Mouse (Mus musculus) Muller cell, postnatal 12 days (primary cell): Measurements from ENCODE around the gene Hps1.
"Not testable (repeated sequence)": the region's sequence is repeated elsewhere in the genome, so short reads cannot be mapped to it uniquely, and the experiment has no call there.

Source experiments
- DNase-seq: peaks from one replicate; pipeline ENCODE4 v3.0.0-alpha.2; 2015; ENCODE audit errors: inconsistent ontology term

The Hps1 gene

DNA sequence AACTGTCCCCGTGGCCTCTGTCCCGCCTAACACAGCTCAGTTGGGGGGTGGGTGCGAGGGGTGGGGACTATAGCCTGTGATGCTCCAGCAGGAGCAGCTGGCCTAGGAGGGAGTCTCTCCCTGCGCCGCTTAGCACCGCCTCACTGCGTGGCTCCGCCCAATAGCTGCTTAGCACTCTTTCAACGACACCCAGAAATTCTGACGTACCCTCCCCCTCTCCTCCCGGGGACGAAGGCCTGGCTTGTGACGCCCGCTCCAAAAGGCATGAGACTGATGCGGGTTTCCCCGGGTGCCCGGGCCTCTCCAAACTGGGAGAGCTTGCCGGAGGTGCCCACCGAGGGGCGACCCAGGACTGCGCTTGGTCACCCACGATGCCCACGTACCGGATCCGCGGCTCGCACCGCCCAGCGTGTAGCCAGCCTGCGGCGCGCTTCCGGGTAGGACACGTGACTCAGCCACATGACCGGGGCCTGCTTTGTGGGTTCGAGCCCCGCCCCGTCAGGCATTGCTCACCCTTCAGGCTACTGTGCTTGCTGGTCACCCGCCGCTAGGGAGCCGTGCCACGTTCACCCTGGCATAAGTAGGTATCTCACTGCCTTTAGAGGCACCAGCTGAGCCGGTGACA lies at the start of gene Hps1:
Hps1 (minus strand) TSS at position 448 of the 625 bp plus-strand sequence.
- DNase-seq = peak; percentile 97

DNA sequence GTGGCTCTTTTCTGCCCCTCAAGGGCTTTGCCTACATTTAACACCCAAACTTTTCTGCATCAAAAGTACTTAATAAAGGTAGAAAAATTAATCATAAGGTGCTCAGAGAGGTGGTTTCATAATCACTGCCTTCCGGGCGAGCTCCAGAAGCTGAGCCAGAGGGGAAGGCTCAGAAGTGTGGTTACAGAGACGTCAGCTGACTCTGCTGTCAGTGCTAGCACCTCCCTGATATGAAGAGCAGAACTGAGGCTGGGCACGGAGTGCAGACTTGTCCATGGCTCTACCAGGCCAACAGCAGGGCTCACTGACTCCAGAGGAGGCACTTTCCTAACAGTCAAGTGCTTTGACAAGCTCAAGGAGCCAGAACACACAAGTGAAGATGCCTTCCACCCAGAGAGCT lies 49.4 kb upstream of the Hps1 start:
- no peak for DNase-seq

DNA sequence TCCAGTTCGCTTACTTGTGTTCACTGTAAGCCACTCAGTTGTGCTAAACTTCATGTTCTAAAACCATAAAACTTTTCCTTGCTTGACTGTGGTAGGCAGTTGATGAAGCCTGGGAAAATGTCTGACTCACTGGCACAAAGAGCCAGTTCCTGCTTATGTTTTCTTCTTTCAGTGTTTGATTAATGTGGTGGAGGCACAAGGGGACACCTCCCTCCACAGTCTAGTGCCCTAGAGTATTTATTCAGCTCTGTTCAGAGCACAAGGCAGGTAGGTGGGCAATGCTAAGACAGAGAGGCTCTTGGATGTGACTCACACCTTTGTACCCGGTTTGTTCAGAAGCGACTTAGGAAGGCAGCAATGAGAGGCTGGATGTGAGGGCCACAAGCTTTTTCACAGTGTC lies 48.1 kb upstream of the Hps1 start:
- DNase-seq = no peak

DNA sequence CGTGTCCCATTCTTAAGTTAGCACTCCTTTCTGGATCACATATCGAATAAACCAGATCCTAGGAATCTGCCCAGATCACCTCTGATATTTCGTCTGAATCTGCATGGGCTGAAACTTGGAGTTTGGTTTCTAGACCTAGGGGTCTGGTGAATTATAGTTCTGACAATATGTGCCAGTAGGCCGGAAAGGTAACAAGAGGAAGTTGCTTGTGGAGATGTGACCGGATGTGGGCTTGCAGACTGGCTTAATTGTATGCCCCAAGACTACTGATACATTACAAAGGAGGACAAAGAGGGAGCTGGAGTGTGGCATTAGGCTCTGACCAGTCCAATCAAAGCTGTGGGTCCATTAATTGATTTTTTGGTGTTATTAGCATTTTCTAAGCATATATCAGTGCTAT lies 40.3 kb upstream of the Hps1 start:
- DNase-seq = no peak

DNA sequence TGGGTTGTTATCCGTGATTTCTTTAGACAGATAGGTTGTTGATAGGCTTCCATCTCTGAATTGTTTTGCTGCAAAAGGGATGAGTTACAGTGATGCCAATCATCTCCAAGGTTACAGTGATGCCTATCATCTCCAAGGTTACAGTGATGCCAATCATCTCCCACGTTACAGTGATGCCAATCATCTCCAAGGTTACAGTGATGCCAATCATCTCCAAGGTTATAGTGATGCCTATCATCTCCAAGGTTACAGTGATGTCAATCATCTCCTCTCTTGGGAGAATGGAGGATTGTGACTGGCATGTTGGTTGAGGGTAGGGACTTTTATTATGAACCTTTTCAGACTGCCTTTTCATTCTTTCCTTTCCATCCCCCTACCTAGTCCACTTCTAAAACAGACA lies 38.0 kb upstream of the Hps1 start:
- DNase-seq = no peak

DNA sequence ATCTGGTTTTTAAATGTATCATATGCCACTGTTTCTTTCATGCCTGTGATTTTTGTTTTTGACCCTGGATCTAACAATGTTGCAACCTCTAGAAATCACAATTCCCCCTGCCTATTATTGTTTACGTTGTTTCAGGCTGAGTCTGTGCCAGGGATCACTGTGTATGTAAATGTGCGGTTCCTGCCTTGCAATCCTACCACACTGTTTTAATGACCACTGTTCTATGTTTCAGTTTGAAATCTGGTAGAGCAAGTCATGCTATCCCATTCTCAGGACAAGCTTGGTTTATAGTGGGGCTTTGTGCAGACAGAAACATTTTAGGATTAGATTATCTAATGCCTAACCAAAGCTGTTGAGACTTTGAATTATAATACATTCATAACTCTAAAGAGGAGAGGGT lies 36.5 kb upstream of the Hps1 start:
- no peak for DNase-seq

DNA sequence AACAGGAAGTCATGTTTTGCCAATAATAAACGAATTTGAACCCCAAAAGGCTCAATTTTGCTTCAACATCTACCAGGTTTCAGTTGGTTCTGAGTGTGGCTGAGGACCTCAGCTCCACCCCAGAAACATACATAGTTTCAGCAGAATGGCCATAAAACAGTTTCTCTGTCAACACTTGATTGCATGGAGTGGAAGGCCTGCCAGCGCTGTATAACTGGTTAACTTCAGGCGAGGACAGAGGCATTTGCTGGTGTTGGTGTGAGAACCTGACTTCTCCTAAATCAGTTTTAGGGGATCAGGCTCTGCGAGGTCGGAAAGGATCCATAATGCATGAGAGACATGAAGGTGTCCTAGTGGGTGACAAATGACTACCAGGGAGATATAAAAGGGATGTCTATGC lies 30.4 kb upstream of the Hps1 start:
- no peak for DNase-seq

DNA sequence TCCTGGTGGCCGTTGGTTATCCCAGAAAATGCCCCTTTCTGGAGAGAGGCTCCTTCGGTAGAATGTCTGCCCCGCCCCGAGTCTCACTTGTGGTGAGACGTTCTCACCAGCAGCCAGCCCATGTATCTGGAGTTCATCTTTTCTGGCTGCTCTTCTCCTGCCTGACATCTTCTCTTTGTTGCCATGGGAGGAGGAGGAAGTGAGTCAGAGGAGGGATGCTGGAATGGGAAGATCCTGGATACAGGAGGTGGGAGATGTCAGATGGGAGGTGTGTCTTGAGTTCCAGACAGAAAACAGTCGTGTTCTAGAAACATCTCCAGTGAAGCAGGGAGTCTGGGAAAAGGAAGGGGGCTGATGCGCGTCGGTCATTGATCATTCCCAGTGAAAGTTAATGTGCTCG lies 29.7 kb upstream of the Hps1 start:
- no peak for DNase-seq

DNA sequence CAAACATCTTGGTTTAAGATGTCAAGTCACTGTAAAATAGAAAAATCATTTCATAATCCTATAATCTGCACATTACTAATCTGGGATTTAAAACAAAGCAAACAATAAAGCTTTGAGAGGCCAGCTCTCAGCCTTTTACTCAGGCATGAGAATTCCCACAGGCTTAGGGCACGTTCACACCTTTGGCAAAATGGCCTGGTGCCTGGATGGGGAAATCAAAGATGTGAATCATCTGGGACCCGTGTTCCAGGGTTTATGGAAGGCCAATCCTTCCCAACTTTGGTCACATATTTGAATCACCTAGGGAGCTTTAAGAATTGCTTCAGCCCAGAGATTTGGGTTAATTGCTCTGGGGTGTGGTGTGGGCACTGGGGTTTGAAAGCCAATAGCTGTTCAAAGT lies 18.1 kb upstream of the Hps1 start:
- DNase-seq = no peak

DNA sequence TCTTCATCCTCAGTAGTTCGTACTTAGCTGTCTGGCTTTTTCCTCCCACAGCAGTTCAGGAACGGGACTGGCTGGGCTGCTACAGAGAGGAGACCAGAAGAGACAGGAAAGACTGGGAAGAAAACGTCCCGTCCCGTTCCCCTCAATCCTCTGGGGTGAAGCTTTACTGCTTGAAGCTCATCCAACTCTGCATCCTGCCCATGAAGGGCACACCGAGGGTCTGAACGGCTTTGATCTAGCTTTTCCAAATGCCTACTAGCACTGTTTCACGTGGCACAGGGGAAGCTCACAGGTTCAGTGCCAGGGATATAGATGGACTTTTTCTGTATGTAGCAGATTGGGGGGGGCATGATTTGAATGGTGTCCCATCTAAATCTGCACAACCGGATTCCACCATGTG lies 16.0 kb upstream of the Hps1 start:
- DNase-seq = no peak

DNA sequence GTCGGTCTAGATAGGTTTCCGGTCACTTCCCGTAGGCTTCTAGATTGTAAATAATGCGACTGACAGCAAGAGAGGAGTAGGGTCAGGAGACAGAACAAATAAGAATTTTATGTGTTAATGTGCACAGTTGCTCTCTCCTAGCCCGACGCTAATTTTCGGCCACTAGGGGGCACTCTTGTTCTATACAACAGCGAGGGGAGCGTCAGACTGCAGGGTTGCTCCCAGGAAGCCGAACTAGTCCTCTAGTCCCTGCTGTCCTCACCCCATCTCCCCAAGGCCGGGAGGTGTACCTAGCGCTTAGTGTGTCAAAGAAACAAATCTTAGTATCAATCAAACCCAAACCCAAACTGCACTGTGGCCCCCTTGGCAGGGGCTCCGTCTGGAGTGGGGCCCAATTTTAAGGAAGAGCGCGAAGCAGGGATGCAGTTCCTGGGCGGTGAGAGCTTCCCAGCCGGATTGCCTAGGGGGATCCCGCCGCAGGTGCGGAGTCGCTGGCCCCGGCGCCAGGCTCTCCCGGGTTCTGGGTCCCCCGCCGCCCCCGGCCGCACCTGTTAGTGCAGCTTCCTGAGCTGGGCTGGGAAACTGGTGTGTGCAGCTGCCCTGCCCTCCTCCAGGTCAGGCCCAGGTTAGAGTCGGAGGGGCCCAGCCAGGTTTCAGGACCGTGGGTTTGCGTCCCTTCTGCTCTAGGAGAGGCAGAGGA lies 15.3 kb upstream of the Hps1 start:
- DNase-seq = peak; percentile 79

DNA sequence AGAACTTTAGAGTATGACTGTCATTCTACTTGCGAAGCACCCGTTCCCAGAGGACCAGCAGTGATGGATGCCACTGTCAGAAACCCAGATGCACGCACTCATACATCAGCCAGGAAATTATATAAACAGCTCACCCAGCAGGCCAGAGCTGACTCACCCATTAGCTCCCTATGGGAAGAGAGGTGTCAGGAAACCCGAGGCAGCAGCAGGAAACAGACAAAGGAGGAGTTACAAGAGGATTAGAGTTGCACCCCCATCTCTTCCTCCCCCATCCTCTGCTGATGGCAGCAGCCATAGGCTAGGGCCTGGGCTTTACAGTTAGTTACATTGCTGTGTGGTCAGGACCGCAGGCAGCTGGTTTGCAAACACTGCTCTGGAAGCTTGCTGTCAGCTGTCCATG lies 8.5 kb upstream of the Hps1 start:
- no peak for DNase-seq

DNA sequence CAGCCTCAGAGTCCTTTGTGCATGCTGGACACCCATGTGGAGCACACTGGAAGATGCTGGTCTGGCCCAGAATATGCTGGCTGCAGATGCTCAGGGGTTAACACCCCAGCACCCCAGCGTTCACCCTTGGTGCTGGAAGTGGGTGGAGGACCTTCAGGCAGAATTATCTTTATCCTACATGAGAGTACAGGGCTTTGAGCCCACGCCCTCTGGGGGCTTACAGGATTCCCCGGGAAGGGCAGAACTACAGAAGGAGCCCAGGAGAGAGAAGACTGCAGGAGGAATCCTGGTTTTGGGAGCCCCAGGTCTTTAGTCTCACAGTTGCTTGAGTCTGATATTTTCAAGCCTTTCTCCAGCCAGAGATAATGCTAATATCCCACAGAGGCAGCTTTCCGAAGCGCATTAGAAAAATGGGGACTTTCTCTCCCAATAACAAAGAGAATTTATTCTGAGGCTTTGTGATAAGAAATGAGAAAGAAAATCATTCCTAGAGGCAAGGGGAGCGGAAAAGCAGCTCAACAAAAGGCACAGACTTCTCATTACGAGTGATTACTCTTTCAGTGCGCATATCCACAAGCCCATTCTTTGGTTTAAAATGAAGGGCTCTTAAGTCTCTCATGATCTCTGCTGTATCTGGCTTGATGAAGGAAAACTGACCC lies 5.9 kb upstream of the Hps1 start:
- no peak for DNase-seq

DNA sequence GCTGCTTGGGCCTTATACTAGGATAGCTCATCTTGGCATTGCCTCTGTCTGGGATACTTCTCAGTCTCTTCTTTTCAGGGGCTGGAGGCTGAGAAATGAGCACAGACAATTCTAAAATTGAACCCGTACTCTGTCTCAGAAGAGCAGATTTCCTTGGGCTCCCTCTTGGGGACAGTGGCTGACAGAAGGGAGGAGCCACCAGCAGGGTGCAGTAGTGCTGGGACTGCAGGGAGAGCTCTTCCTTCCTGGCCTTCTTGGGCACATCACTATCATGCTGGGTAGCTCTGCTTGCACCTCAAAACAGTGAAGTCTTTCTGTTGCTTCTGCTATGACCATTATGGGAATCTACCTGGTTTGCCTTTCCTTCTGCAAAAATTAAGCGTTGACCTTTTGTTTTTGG lies 5.4 kb upstream of the Hps1 start:
- no peak for DNase-seq

DNA sequence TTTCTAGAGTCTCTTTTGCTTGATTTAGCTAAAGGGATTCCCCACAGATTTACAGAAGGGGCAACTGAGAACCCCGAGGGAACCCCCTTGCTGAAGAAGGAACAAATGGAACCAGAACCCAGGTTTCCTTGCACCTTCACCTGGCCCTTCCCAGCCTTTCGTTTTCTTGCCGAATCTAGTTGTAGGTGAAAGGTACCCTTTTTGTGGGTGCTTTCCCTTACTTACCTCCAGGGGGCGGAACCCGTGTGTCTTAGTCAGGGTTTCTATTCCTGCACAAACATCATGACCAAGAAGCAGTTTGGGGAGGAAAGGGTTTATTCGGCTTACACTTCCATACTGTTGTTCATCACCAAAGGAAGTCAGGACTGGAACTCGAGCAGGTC lies 369 bp upstream of the Hps1 start:
- DNase-seq = not testable (repeated sequence)

DNA sequence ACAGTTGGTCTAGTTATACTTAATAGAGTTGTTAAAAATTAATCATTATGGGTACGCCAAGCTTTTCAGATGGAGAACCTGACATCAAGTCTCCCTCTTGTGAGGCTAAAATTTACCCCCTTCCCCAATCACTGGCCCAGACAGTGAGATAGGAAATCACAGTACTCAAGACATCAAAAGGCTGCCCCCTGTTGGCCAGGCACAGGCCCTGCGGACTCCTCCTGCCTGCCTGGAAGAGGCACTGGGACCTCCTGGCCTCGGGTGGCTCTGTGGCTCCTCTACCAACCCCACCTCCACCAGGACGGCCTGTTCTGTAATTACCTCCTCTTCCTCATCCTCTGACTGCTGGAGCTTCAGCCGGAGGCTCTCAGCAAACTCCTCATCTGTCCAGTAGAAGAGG lies 2.0 kb downstream of the Hps1 start:
- DNase-seq = no peak

DNA sequence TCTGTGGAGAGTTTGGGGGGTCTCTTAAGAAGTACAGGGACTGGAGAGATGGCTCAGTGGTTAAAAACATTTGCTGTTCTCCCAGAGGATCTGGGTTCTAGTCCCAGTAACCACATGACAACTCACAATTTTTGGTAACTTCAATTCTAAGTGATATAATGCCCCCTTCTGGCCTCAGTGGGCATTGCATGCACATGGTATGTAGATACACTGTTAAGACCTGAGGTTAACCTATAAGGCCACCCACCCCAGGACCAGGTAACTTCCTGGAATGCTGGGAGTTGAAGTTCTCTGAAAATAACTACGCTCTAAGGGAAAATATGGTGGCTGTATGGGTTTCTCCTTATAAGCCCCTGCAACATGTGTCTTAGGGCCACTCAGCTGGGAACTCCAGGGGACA lies 3.0 kb downstream of the Hps1 start:
- no peak for DNase-seq

DNA sequence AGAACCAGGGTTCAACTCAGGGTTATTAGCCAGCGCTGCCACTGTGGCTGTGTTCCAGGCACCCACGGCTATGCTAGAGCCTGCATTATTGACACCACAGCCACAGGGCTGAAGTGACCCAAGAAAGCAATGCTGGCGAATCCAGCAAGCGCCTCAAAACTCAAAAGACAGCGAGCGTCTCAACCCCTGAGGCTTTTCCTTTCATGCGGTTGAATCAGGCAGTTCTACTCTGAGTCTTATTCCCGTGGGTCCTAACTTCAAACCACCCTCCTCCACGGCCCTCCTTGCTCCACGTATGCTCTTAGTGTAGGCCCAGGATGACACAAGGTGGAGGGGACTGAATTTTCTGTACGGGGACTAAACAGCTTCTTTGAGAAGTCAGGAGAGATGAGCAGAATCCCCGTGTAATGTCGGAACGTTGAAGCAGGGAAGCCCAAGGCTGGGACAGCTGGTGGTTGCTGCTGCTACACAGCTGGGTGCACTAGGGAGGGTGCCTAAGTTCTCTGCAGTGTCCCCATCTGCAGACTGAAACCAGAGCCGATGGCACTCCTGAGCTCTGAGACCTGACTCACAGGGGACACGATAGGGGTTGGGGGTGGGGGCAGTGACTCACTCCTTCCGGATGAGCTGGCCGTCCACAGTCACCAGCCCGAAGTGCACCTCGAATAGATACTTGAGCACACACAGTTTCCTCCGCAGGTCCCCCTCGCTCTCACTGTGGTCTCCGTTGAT lies 9.5 kb downstream of the Hps1 start:
- peak; percentile 43 for DNase-seq

DNA sequence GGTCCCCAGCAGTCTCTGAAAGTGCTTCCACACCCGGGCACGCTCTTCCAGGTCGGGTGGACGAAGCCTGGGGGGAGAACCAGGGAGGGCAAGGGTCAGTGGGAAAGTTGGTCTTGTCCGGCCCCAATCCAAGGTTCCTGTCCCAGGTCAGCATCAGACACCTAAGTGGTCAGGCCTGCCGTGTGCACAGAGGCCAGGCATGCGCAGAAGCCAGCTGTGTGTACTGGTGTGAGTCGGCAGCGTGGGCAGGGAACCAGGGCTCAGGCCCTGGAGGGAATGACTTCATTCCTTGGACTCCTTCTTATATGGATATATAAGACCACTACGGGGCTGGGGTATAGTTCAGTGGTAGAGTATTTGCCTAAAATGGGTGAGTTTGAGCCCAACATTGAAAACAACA lies 10.1 kb downstream of the Hps1 start:
- DNase-seq = no peak

DNA sequence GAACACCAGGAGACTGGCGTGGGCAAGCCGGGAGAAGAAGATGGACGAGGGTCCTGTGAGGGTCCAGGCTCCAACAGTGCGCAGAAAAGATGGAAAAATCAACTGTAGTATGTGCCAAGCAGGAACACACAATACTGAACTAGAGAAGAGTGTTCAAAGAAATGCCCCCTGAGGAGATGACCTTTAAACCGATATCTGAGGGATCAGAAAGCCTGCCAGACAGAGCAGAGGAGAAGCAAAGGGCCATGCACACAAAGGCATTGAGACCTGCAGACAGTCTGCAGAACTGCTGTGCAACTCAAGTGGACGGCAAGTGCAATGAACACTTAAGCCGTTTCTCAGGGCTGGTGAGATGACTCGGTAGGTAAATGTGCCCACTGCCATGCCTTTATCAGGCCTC lies 12.4 kb downstream of the Hps1 start:
- no peak for DNase-seq

DNA sequence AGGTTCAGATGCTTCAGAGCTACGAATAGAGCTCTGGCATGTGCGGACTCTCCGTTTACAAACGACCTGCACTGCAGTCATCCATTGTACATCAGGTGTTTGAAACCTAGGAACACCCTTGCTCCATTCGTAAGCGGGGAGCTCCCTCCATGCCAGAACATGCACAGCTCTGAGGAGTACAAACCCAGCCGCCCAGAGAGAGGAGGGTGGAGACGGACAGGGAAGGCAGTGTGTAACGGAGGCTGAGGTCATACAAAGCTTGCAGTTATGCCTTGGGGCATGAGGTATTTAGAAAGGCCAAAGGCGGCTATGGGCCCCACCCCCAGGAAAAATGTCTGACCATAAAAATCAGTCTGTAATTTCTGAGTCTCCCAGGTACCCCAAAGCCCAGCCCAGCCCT lies 15.4 kb downstream of the Hps1 start:
- no peak for DNase-seq

DNA sequence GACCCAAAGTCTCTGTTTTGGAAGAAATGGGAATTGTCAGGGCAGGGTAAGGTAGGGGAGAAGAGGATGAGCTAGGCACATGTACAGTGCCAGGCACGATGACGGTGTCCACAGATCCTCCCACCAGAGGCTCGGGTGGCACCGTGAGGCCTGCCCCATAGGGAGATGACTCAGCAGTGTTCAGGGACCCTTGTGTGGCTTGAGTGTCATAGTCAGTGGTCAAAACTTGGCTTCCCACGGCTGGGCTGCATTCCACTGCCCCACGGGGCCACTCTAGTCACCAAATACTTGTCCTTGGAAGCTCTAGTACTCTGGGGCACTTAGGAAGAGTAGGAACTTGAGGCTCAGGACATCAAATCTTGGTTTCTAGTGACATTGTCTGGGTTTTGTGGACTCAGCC lies 23.1 kb downstream of the Hps1 start:
- peak; percentile 56 for DNase-seq
